Mouse (Mus musculus) E14TG2a.4 (cell line): ENCODE measurements around the gene Prmt3.

Experiments
- H3K27me3 ChIP-seq: 2 replicates; pipeline ENCODE4 v1.6.1; 2014; ENCODE audit warnings: low read length, control low read depth; ENCODE audit not compliant: insufficient read depth
- H3K36me3 ChIP-seq: 2 replicates; pipeline ENCODE4 v1.6.1; 2014; ENCODE audit warnings: low read length, control low read depth; ENCODE audit not compliant: insufficient read depth
- H3K4me1 ChIP-seq: replicated peaks from 2 replicates; pipeline ENCODE4 v1.6.1; 2014; ENCODE audit warnings: low read depth, low read length, control low read depth
- H3K4me3 ChIP-seq: replicated peaks from 2 replicates; pipeline ENCODE4 v1.5.1; 2014; ENCODE audit warnings: mild to moderate bottlenecking, low read length
- H3K9me3 ChIP-seq: 2 replicates; pipeline ENCODE4 v1.6.1; 2014; ENCODE audit warnings: low read length, control low read depth
- CTCF ChIP-seq: conservative IDR thresholded peaks from 2 replicates; pipeline ENCODE4 v1.5.1; 2014; ENCODE audit warnings: low read length
- NANOG ChIP-seq: IDR thresholded peaks from 2 replicates; pipeline ENCODE4 v1.6.1; 2014; ENCODE audit warnings: borderline replicate concordance, low read length, mixed read lengths
- POU5F1 ChIP-seq: IDR thresholded peaks from 2 replicates; pipeline ENCODE4 v1.6.1; 2014; ENCODE audit warnings: low read length, borderline replicate concordance

Gene Prmt3

GRCm38 (mm10) chr7:49758934-49759571, 19.1 kb upstream of the Prmt3 start, which contains the start of gene Htatip2:
Gene Htatip2 (plus strand): TSS chr7:49759115.
- H3K27me3 ChIP-seq = peaks cover 37% of the 10 kb centered on the region
- no peaks in the 10 kb centered on the region for H3K9me3 ChIP-seq
- peaks cover 50% of the 10 kb centered on the region for H3K4me1 ChIP-seq
- H3K4me3 ChIP-seq = peak within 1 kb of the TSS; percentile 82
- TF ChIP-seq POU5F1 (no peak), NANOG (no peak), CTCF (no peak)
- H3K36me3 ChIP-seq = no peaks in the 10 kb centered on the region

- Histone ChIP-seq H3K4me1 (peaks cover 46% of the 10 kb centered on the region), H3K9me3 (no peaks in the 10 kb centered on the region), H3K36me3 (no peaks in the 10 kb centered on the region), H3K4me3 (0 out of 2 replicates have a peak overlapping the region, but pooled peaks have one; percentile 13), H3K27me3 (peaks cover 36% of the 10 kb centered on the region)
- no peak for TF ChIP-seq POU5F1
- TF ChIP-seq CTCF = no peak
- TF ChIP-seq NANOG = no peak
These were observed 15.5 kb upstream of the Prmt3 start for GRCm38 (mm10) chr7:49762605-49763004.

GRCm38 (mm10) chr7:49764011-49764716, 14.0 kb upstream of the Prmt3 start:
- no peaks in the 10 kb centered on the region for H3K36me3 ChIP-seq
- H3K4me1 ChIP-seq = peaks cover 40% of the 10 kb centered on the region
- no peaks in the 10 kb centered on the region for H3K9me3 ChIP-seq
- H3K4me3 ChIP-seq = no peak overlapping the region
- peaks cover 28% of the 10 kb centered on the region for H3K27me3 ChIP-seq
- TF ChIP-seq NANOG (no peak), POU5F1 (no peak), CTCF (no peak)

- Histone ChIP-seq H3K4me1 (peaks cover 41% of the 10 kb centered on the region), H3K9me3 (no peaks in the 10 kb centered on the region), H3K36me3 (no peaks in the 10 kb centered on the region), H3K27me3 (peaks cover 11% of the 10 kb centered on the region; the same call in 1 of the 2 replicates), H3K4me3 (no peak overlapping the region)
- TF ChIP-seq NANOG (no peak), CTCF (no peak), POU5F1 (no peak)
These were observed 12.0 kb upstream of the Prmt3 start for GRCm38 (mm10) chr7:49766166-49766565.

GRCm38 (mm10) chr7:49768509-49768908, 9.6 kb upstream of the Prmt3 start:
- Histone ChIP-seq H3K36me3 (no peaks in the 10 kb centered on the region), H3K4me1 (peaks cover 25% of the 10 kb centered on the region), H3K27me3 (0 out of 2 replicates have a peak, but pooled peaks cover 5% of the 10 kb centered on the region), H3K9me3 (no peaks in the 10 kb centered on the region), H3K4me3 (no peak overlapping the region)
- TF ChIP-seq CTCF = no peak
- no peak for TF ChIP-seq POU5F1
- no peak for TF ChIP-seq NANOG

- Histone ChIP-seq H3K4me3 (no peak overlapping the region), H3K9me3 (no peaks in the 10 kb centered on the region), H3K27me3 (no peaks in the 10 kb centered on the region), H3K36me3 (0 out of 2 replicates have a peak, but pooled peaks cover 2% of the 10 kb centered on the region), H3K4me1 (peaks cover 22% of the 10 kb centered on the region)
- TF ChIP-seq POU5F1 (no peak), NANOG (no peak), CTCF (no peak)
These were observed 3.8 kb upstream of the Prmt3 start for GRCm38 (mm10) chr7:49774396-49774795.

GRCm38 (mm10) chr7:49777585-49777984, 561 bp upstream of the Prmt3 start:
- Histone ChIP-seq H3K36me3 (peaks cover 33% of the 10 kb centered on the region), H3K4me1 (peaks cover 28% of the 10 kb centered on the region), H3K4me3 (no peak overlapping the region), H3K27me3 (no peaks in the 10 kb centered on the region), H3K9me3 (no peaks in the 10 kb centered on the region)
- no peak for TF ChIP-seq CTCF
- no peak for TF ChIP-seq POU5F1
- TF ChIP-seq NANOG = no peak

- no peak for TF ChIP-seq NANOG
- no peak for TF ChIP-seq POU5F1
- TF ChIP-seq CTCF = no peak
- H3K9me3 ChIP-seq = no peaks in the 10 kb centered on the region
- H3K36me3 ChIP-seq = peaks cover 48% of the 10 kb centered on the region
- no peaks in the 10 kb centered on the region for H3K27me3 ChIP-seq
- H3K4me3 ChIP-seq = peak overlapping the region; percentile 79
- peaks cover 28% of the 10 kb centered on the region for H3K4me1 ChIP-seq
These were observed 914 bp downstream of the Prmt3 start for GRCm38 (mm10) chr7:49778904-49779615.
